Mouse (Mus musculus) retina, adult 2 months (tissue): ENCODE data around the gene Gm20716.

Experiments
- DNase-seq: peaks from one replicate; pipeline ENCODE4 v3.0.0-alpha.2; 2012; ENCODE audit warnings: low read depth, low spot score

Gene Gm20716

GRCm38 (mm10) chr2:168229116-168230025, 793 bp downstream of the Gm20716 start:
- no peak for DNase-seq

GRCm38 (mm10) chr2:168223326-168223725, 6.8 kb downstream of the Gm20716 start:
- DNase-seq, result no peak

GRCm38 (mm10) chr2:168213788-168214397, 16.3 kb downstream of the Gm20716 start:
- DNase-seq, result no peak

GRCm38 (mm10) chr2:168207883-168208282, 22.3 kb downstream of the Gm20716 start:
- DNase-seq, result no peak

- peak; percentile 88 for DNase-seq
These were observed 23.2 kb downstream of the Gm20716 start, which contains the start of gene Adnp for GRCm38 (mm10) chr2:168206725-168207644. Gene Adnp, minus strand, starts transcription at chr2:168207112.

GRCm38 (mm10) chr2:168205681-168206631, 24.2 kb downstream of the Gm20716 start:
- DNase-seq, result no peak

- DNase-seq, result peak; percentile 71
These were observed 24.9 kb downstream of the Gm20716 start for GRCm38 (mm10) chr2:168205265-168205664.

- DNase-seq, result no peak
These were observed 25.6 kb downstream of the Gm20716 start for GRCm38 (mm10) chr2:168204476-168204999.

- no peak for DNase-seq
These were observed 30.0 kb downstream of the Gm20716 start for GRCm38 (mm10) chr2:168200014-168200691.

- no peak for DNase-seq
These were observed 30.7 kb downstream of the Gm20716 start for GRCm38 (mm10) chr2:168199476-168199875.

- no peak for DNase-seq
These were observed 31.7 kb downstream of the Gm20716 start for GRCm38 (mm10) chr2:168198421-168198820.

- DNase-seq, result no peak
These were observed 34.4 kb downstream of the Gm20716 start for GRCm38 (mm10) chr2:168195721-168196120.

- DNase-seq, result no peak
These were observed 36.5 kb downstream of the Gm20716 start for GRCm38 (mm10) chr2:168193685-168194084.

- DNase-seq, result no peak
These were observed 38.3 kb downstream of the Gm20716 start for GRCm38 (mm10) chr2:168191856-168192255.

GRCm38 (mm10) chr2:168175946-168176345, 54.2 kb downstream of the Gm20716 start:
- DNase-seq, result no peak

GRCm38 (mm10) chr2:168170167-168170685, 59.9 kb downstream of the Gm20716 start:
- no peak for DNase-seq

GRCm38 (mm10) chr2:168169800-168170113, 60.4 kb downstream of the Gm20716 start:
- no peak for DNase-seq

GRCm38 (mm10) chr2:168168892-168169799, 61.0 kb downstream of the Gm20716 start:
- no peak for DNase-seq

GRCm38 (mm10) chr2:168167781-168168180, 62.4 kb downstream of the Gm20716 start:
- no peak for DNase-seq
